Mouse (Mus musculus) cerebellum, adult 18-20 months (tissue): ENCODE data around the gene Zfp688.
"Not testable (repeated sequence)": the region's sequence is repeated elsewhere in the genome, so short reads cannot be mapped to it uniquely, and the experiment has no call there.

ENCODE experiments used
- DNase-seq, 2 experiments: peaks; one replicate each; pipeline ENCODE4 v3.0.0; 2021

Gene Zfp688

GRCm38 (mm10) chr7:127406002-127406987 lies 15.6 kb downstream of the Zfp688 start, which contains the start of gene Zfp764:
Gene Zfp764 (minus strand): TSS chr7:127406822.
- DNase-seq = peak; percentile 90 to 94

- DNase-seq = not testable (repeated sequence)
These were observed 17.8 kb downstream of the Zfp688 start for GRCm38 (mm10) chr7:127404101-127404500.

DNA sequence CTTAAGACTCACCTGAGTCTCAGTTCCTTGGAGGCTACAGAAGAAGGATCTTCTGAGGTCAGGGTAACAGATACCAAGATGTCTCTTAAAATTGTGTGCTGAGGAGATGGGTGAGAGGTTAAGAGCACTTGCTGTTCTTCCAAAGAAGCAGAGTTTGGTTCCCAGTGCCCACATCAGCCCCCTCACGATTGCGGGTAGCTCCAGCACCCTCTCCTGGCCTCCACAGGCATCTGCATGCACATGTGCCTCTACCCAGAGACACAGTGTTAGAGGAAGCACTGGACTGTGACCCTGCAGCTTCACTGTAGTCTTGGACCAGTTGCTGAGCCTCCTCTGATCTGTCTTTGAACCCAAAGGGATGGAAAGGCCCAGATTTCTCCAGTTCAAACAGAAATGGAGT lies 18.9 kb downstream of the Zfp688 start:
- DNase-seq = no peak

- DNase-seq = no peak
These were observed 21.5 kb downstream of the Zfp688 start for GRCm38 (mm10) chr7:127400355-127400754.

DNA sequence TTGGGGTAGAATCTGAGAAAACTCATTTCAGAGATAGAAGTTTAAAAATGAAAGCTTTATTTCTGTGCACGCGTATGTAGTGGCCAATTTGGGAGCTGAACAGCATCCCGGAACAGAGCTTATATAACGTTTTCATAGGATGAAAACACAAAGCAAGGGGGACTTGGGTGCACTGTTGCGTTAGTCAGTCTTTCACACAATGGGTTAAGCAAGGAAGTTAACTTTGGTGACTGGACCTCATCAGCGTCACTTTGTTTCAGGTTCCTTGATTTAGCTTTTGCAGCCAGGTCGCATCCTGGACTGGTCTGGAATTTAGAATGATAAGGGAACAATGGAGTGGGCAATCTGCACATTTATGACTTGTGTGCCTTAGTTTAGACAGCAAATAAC lies 27.9 kb downstream of the Zfp688 start:
- no peak for DNase-seq

DNA sequence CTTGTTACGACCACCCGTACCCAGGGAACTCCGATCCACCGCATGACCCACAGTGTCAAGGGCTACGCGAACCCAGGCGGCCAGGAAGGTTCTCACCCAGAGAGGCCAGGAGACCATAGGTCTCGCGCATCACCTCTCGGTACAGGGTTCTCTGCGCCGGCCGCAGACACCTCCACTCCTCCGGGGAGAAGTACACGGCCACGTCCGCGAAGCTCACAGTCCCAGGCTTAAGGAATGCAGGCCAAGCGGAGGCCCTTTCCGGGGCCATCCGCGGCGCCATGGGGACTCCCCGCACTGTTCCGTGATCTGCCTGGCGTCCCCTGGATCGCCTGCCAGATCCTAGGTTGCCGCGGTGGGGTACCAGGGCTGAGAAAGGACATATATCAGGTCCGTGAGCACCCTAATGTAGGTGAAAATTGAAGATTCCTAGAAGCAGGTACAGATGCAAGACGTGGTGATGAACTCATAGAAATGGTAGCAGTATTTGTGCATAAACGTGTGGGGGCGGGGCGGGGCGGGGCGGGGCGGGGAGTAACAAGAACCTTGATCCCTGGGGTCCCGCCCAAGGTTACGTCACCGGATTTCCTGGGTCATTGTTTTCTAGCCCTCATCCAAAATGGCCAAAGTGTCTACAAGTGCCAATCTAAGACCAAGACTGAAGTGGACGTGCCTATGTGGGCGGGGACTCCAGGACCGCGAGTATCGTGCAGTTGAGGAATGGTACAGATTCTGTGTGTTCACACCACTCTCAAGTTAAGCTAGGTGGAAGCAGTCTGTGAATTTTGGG lies 28.5 kb downstream of the Zfp688 start, which contains the start of gene E430018J23Rik:
E430018J23Rik (minus strand) TSS at position 473 of the 787 bp plus-strand sequence.
- DNase-seq = peak; percentile 98 to 99

DNA sequence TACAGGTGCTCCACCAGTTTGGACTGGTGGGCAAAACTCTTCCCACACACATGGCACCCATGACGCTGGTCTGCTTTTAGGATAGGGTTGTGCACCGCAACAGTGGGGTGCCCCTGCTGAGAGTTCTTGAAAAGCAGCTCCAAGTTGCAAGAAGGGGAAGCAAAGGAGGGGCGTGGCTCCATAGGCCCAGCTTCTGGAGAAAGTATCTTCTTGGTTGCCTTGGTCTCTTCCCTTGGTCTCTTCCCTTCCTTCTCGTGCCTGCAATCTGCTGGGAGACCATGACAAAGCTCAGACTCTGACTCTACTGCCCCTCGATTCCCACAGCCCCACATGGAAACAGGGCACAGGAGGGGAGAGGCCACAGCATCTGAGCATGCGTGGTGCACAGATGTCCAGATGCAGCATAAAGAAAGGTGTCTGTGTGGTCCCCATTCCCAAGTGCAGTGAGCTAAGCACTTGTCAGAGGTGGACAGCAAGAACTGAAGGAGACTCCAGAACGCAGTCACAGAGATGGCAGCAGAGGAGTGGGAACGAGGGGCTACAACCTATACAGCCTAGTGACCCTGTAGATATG lies 29.5 kb downstream of the Zfp688 start:
- DNase-seq = no peak

GRCm38 (mm10) chr7:127391538-127391937 lies 30.3 kb downstream of the Zfp688 start:
- no peak for DNase-seq

- no peak for DNase-seq
These were observed 31.6 kb downstream of the Zfp688 start for GRCm38 (mm10) chr7:127390306-127390705.

DNA sequence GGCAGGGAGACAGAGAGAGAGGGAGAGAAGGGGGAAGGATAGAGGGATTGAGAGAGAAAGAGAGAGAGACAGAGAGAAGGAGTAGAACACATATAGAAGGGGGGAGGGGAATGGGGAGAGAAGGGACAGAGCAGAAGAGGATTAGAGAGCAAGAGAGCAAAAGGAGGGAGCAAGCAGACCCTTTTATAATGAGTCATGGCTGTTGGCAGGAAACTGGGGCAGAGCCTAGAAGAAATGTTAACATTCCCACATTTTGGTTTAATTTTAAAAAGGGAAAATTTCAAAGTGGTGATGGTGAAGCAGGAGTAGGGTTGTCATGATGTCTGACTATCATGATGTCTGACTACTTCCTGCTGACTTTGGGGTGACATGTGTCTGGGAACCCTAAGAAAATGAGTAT lies 33.7 kb downstream of the Zfp688 start:
- DNase-seq = not testable (repeated sequence)

- peak; percentile 94 to 97 for DNase-seq
These were observed 35.1 kb downstream of the Zfp688 start, which contains the start of gene 9130019O22Rik for GRCm38 (mm10) chr7:127386641-127387392. Gene 9130019O22Rik (minus strand): TSS chr7:127387166.

DNA sequence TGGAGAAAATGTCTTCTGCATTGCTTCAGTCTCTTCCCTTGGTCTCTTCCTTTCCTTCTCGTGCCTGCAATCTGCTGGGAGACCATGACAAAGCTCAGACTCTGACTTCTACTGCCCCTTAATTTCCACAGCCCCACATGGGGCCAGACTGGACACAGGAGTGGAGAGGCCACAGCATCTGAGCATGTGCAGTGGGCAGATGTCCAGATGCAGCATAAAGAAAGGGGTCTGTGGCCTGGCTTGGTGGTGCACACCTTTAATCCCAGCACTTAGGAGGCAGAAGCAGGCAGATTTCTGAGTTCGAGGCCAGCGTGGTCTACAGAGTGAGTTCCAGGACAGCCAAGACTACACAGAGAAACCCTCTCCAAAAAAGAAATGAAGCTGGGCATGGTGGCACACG lies 36.3 kb downstream of the Zfp688 start:
- DNase-seq = not testable (repeated sequence)

GRCm38 (mm10) chr7:127378310-127378921 lies 43.5 kb downstream of the Zfp688 start:
- DNase-seq = no peak

GRCm38 (mm10) chr7:127375271-127376245 lies 46.3 kb downstream of the Zfp688 start, which contains the start of gene Zfp747:
Gene Zfp747 (minus strand): TSS chr7:127376050.
- peak; percentile 94 to 95 for DNase-seq

DNA sequence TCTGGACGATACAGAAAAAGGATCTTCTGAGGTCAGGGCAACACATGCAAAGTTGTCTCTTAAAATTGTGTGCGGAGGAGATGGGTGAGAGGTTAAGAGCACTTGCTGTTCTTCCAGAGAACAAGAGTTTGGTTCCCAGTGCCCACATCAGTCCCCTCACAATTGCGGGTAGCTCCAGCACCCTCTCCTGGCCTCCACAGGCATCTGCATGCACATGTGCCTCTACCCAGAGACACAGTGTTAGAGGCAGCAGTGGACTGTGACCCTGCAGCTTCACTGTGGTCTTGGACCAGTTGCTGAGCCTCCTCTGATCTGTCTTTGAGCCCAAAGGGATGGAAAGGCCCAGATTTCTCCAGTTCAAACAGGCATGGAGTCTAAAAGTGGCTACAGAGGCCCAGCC lies 50.0 kb downstream of the Zfp688 start:
- DNase-seq = not testable (repeated sequence)

GRCm38 (mm10) chr7:127371213-127371612 lies 50.7 kb downstream of the Zfp688 start:
- no peak for DNase-seq
